Mouse (Mus musculus): ENCODE results near the gene Zfp36. TPM values are rescaled to one million over a fixed set of nuclear protein-coding genes. Genes with fewer than 3 reads are reported as not detected.

The Zfp36 gene
- total and polyA plus RNA-seq, 3 experiments = 21.3 to 42.8 (median 28.3) TPM

- Histone ChIP-seq H3K36me3 (replicated peaks) (peaks cover 92% of the 10 kb centered on the region), H3K27me3 (ENCODE audit: insufficient read depth, low read length) (no peaks in the 10 kb centered on the region), H3K4me1 (ENCODE audit: insufficient read depth, low read depth, low read length) (no peaks in the 10 kb centered on the region), H3K9me3 (replicated peaks) (no peaks in the 10 kb centered on the region), H3K4me3 (ENCODE audit: low read depth, low read length) (no peak overlapping the region)
- ATAC-seq (ENCODE audit: extremely low read depth, insufficient number of reproducible peaks, low FRiP score, poor library complexity, severe bottlenecking) (no peak), DNase-seq (ENCODE audit: low spot score) (no peak)
- TF ChIP-seq CTCF (IDR thresholded peaks at IDR 0.05; ENCODE audit: low read depth, low read length) = no peak
- TF ChIP-seq GATA2 (IDR thresholded peaks at IDR 0.05; ENCODE audit: borderline replicate concordance, low read depth, low read length) = no peak
- TF ChIP-seq POLR2AphosphoS5 (IDR thresholded peaks at IDR 0.05; ENCODE audit: insufficient replicate concordance, low read depth, low read length) = no peak
- no peak for TF ChIP-seq GATA1 (IDR thresholded peaks at IDR 0.05; ENCODE audit: borderline replicate concordance, low read length)
- TF ChIP-seq TAL1 (conservative IDR thresholded peaks at IDR 0.05; ENCODE audit: low read depth, low read length) = no peak
These were observed 32.8 kb upstream of the Zfp36 start for GRCm38 (mm10) chr7:28412826-28413225.

DNA sequence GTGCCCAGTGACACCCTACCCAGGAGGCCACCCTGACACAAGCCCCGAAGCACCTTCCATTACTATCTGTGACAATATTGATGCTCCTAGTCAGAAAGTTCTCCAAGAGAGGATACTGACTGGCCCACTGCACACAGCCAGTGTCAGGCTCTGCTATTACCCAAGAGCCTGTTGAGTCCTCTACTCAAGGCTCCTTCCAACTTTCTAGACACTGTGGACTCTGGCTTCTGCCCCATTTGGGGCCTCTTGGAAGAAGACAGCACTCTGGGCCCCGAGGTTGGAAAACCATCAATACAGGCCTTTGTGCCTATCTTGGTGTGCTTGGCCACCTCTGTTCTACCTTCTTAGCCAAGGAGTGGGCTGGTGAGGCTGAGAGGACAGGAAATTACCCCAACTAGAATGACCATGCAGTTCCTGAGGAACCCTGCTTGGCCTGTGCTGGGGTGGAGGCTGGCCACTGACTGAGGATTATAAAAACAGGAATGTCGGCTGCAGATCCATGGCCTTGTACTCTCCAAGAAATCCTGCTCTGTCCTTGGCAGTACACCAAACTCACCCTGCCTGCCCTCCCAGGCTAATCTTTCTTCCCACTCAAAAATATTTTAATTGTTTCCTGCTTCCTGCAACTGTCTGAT, 30.9 kb upstream of the Zfp36 start:
- Histone ChIP-seq H3K36me3 (replicated peaks) (peaks cover 93% of the 10 kb centered on the region), H3K9me3 (replicated peaks) (no peaks in the 10 kb centered on the region), H3K4me1 (ENCODE audit: insufficient read depth, low read depth, low read length) (no peaks in the 10 kb centered on the region), H3K4me3 (ENCODE audit: low read depth, low read length) (no peak overlapping the region), H3K27me3 (ENCODE audit: insufficient read depth, low read length) (no peaks in the 10 kb centered on the region)
- no peak for ATAC-seq (ENCODE audit: extremely low read depth, insufficient number of reproducible peaks, low FRiP score, poor library complexity, severe bottlenecking)
- TF ChIP-seq TAL1 (conservative IDR thresholded peaks at IDR 0.05; ENCODE audit: low read depth, low read length) = no peak
- no peak for TF ChIP-seq CTCF (IDR thresholded peaks at IDR 0.05; ENCODE audit: low read depth, low read length)
- no peak for TF ChIP-seq POLR2AphosphoS5 (IDR thresholded peaks at IDR 0.05; ENCODE audit: insufficient replicate concordance, low read depth, low read length)
- no peak for TF ChIP-seq GATA1 (IDR thresholded peaks at IDR 0.05; ENCODE audit: borderline replicate concordance, low read length)
- no peak for TF ChIP-seq GATA2 (IDR thresholded peaks at IDR 0.05; ENCODE audit: borderline replicate concordance, low read depth, low read length)
- DNase-seq (ENCODE audit: low spot score) = no peak

GRCm38 (mm10) chr7:28401942-28402341, 21.9 kb upstream of the Zfp36 start:
- H3K4me3 ChIP-seq (ENCODE audit: low read depth, low read length) = no peak overlapping the region
- no peaks in the 10 kb centered on the region for H3K27me3 ChIP-seq (ENCODE audit: insufficient read depth, low read length)
- H3K9me3 ChIP-seq (replicated peaks) = no peaks in the 10 kb centered on the region
- TF ChIP-seq TAL1 (conservative IDR thresholded peaks at IDR 0.05; ENCODE audit: low read depth, low read length) = no peak
- TF ChIP-seq CTCF (IDR thresholded peaks at IDR 0.05; ENCODE audit: low read depth, low read length) = no peak
- TF ChIP-seq GATA2 (IDR thresholded peaks at IDR 0.05; ENCODE audit: borderline replicate concordance, low read depth, low read length) = no peak
- no peak for TF ChIP-seq POLR2AphosphoS5 (IDR thresholded peaks at IDR 0.05; ENCODE audit: insufficient replicate concordance, low read depth, low read length)
- TF ChIP-seq GATA1 (IDR thresholded peaks at IDR 0.05; ENCODE audit: borderline replicate concordance, low read length) = no peak
- peaks cover 3% of the 10 kb centered on the region for H3K4me1 ChIP-seq (ENCODE audit: insufficient read depth, low read depth, low read length)
- DNase-seq (ENCODE audit: low spot score) (no peak), ATAC-seq (ENCODE audit: extremely low read depth, insufficient number of reproducible peaks, low FRiP score, poor library complexity, severe bottlenecking) (no peak)
- peaks cover 98% of the 10 kb centered on the region for H3K36me3 ChIP-seq (replicated peaks)

- no peak for ATAC-seq (ENCODE audit: extremely low read depth, insufficient number of reproducible peaks, low FRiP score, poor library complexity, severe bottlenecking)
These were observed 21.0 kb upstream of the Zfp36 start for GRCm38 (mm10) chr7:28401030-28401429.

GRCm38 (mm10) chr7:28398696-28399340, 18.8 kb upstream of the Zfp36 start:
- no peak for TF ChIP-seq GATA2 (IDR thresholded peaks at IDR 0.05; ENCODE audit: borderline replicate concordance, low read depth, low read length)
- TF ChIP-seq TAL1 (conservative IDR thresholded peaks at IDR 0.05; ENCODE audit: low read depth, low read length) = no peak
- no peak overlapping the region for H3K4me3 ChIP-seq (ENCODE audit: low read depth, low read length)
- H3K27me3 ChIP-seq (ENCODE audit: insufficient read depth, low read length) = no peaks in the 10 kb centered on the region
- peaks cover 94% of the 10 kb centered on the region for H3K36me3 ChIP-seq (replicated peaks)
- DNase-seq (ENCODE audit: low spot score) (no peak), ATAC-seq (ENCODE audit: extremely low read depth, insufficient number of reproducible peaks, low FRiP score, poor library complexity, severe bottlenecking) (no peak)
- H3K9me3 ChIP-seq (replicated peaks) = no peaks in the 10 kb centered on the region
- peaks cover 6% of the 10 kb centered on the region for H3K4me1 ChIP-seq (ENCODE audit: insufficient read depth, low read depth, low read length)

More at GRCm38 (mm10) chr7:28401030-28401429, 21.0 kb upstream of the Zfp36 start:
- H3K4me1 ChIP-seq (ENCODE audit: insufficient read depth, low read depth, low read length) = peaks cover 3% of the 10 kb centered on the region
- no peak for TF ChIP-seq GATA2 (IDR thresholded peaks at IDR 0.05; ENCODE audit: borderline replicate concordance, low read depth, low read length)
- no peak for TF ChIP-seq TAL1 (conservative IDR thresholded peaks at IDR 0.05; ENCODE audit: low read depth, low read length)
- TF ChIP-seq CTCF (IDR thresholded peaks at IDR 0.05; ENCODE audit: low read depth, low read length) = no peak
- no peak for TF ChIP-seq GATA1 (IDR thresholded peaks at IDR 0.05; ENCODE audit: borderline replicate concordance, low read length)
- no peak for TF ChIP-seq POLR2AphosphoS5 (IDR thresholded peaks at IDR 0.05; ENCODE audit: insufficient replicate concordance, low read depth, low read length)
- no peaks in the 10 kb centered on the region for H3K27me3 ChIP-seq (ENCODE audit: insufficient read depth, low read length)
- DNase-seq (ENCODE audit: low spot score) = no peak
- no peak overlapping the region for H3K4me3 ChIP-seq (ENCODE audit: low read depth, low read length)
- H3K36me3 ChIP-seq (replicated peaks) = peaks cover 98% of the 10 kb centered on the region
- H3K9me3 ChIP-seq (replicated peaks) = no peaks in the 10 kb centered on the region

DNA sequence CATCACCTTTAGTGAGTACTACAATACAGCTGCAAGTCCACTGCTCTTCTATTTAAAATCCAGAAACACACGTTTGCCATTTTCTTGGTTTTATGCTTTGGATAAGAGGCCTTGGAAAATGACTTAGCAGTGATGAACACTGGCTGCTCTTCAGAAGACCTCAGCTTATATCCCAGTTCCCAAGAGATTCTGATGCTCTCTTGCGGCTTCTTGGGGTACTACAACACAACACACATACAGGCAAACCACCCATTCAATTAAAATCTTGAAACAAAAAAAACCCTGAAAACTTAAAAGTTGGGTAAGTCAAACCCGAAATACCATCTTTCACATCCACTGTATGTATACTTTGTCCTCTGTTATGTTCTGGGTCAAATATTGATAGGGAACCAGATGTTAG, 17.9 kb upstream of the Zfp36 start:
- Histone ChIP-seq H3K9me3 (replicated peaks) (no peaks in the 10 kb centered on the region), H3K36me3 (replicated peaks) (peaks cover 87% of the 10 kb centered on the region), H3K4me3 (ENCODE audit: low read depth, low read length) (no peak overlapping the region), H3K27me3 (ENCODE audit: insufficient read depth, low read length) (no peaks in the 10 kb centered on the region), H3K4me1 (ENCODE audit: insufficient read depth, low read depth, low read length) (peaks cover 11% of the 10 kb centered on the region)
- no peak for ATAC-seq (ENCODE audit: extremely low read depth, insufficient number of reproducible peaks, low FRiP score, poor library complexity, severe bottlenecking)
- DNase-seq (ENCODE audit: low spot score) = no peak
- TF ChIP-seq CTCF (IDR thresholded peaks at IDR 0.05; ENCODE audit: low read depth, low read length) (0 out of 2 replicates have a peak, but pooled peaks have one; percentile 34), POLR2AphosphoS5 (IDR thresholded peaks at IDR 0.05; ENCODE audit: insufficient replicate concordance, low read depth, low read length) (no peak)

Data from G1E (cell line).